9 mouse cellular contexts compared by ENCODE assay signal in genomic region chr4:148287476-148288054, GRCm38 (mm10). TPM values are rescaled to one million over a fixed set of nuclear protein-coding genes. Genes with fewer than 3 reads are reported as not detected.
DNase-seq lines count a peak whose midpoint lies in the region; ATAC-seq and TF ChIP-seq lines count a peak whose summit lies in the region.
"Had no signal": no experiment of that assay in that cellular context is flagged by ENCODE, and none has a peak within 500 bp of the region (broad histone marks: within the 10 kb centered on the region; RNA-seq: fewer than 3 reads in every experiment).

Disp3 (minus strand) TSS chr4:148287965.

- no peaks in the 10 kb centered on the region for H3K9me3 ChIP-seq in ES-E14 (ENCODE audit: control insufficient read depth, insufficient read depth, low read depth, low read length)
- no peaks in the 10 kb centered on the region for H3K9me3 ChIP-seq in hindbrain, embryonic 11.5 days (ENCODE audit: control insufficient read depth, low read length)
- no peaks in the 10 kb centered on the region for H3K9me3 ChIP-seq in limb, embryonic 14.5 days (ENCODE audit: control insufficient read depth, low read length)

- in situ Hi-C loops in ES-E14 (cut with MboI; ENCODE audit: low sequenced_read_pairs in 2 of 2, unreplicated experiment in 2 of 2) = no loop called here

- DNase-seq in gastrocnemius, adult 2 months = no peak
- DNase-seq in gastrocnemius, postnatal 10 days = no peak
- no peak for DNase-seq in ES-E14 (ENCODE audit: low read depth, low spot score)
- DNase-seq in hindbrain, embryonic 11.5 days (ENCODE audit: low spot score) = no peak
- no peak for DNase-seq in limb, embryonic 14.5 days (ENCODE audit: low spot score)
- DNase-seq in testis, postnatal 10 days (ENCODE audit: low spot score) = peak; percentile 45
- no peak for DNase-seq in yolk sac, embryonic 10.5 days (ENCODE audit: low spot score)
- DNase-seq in adrenal gland, adult (ENCODE audit: inconsistent age in 2 of 2, low spot score in 1 of 2) = no peak

- peaks cover 8% of the 10 kb centered on the region for H3K27me3 ChIP-seq in hindbrain, embryonic 11.5 days (ENCODE audit: control insufficient read depth, insufficient read depth, low read length)
- H3K27me3 ChIP-seq in limb, embryonic 14.5 days (ENCODE audit: control insufficient read depth, insufficient read depth, low read length) = peaks cover 27% of the 10 kb centered on the region

- peak within 1 kb of the TSS; percentile 68 for H3K9ac ChIP-seq in ES-E14 (ENCODE audit: insufficient read depth, low read depth, low read length, poor library complexity, severe bottlenecking)
- peak within 1 kb of the TSS; percentile 81 for H3K9ac ChIP-seq in hindbrain, embryonic 11.5 days (ENCODE audit: low read depth, low read length)
- no peak within 1 kb of the TSS for H3K9ac ChIP-seq in limb, embryonic 14.5 days (ENCODE audit: low read depth, low read length, severe bottlenecking)

- TF ChIP-seq POLR2A in limb, embryonic 14.5 days (IDR thresholded peaks at IDR 0.05; ENCODE audit: borderline replicate concordance, extremely low read depth, insufficient read depth, insufficient read length) = no peak

- intact Hi-C loops in gastrocnemius, adult 2 months (cut with DNase I) = no loop called here

- under 1% methylated on average over 47 of the region's 54 CpGs for WGBS in hindbrain, embryonic 11.5 days
- 2% methylated on average over 40 of the region's 54 CpGs for WGBS in limb, embryonic 14.5 days

- no peak for TF ChIP-seq CTCF in gastrocnemius, adult 2 months (IDR thresholded peaks at IDR 0.05)

- H3K4me2 ChIP-seq in hindbrain, embryonic 11.5 days (replicated peaks; ENCODE audit: low read depth, low read length) = peak within 1 kb of the TSS; percentile 71
- H3K4me2 ChIP-seq in limb, embryonic 14.5 days (replicated peaks; ENCODE audit: low read depth, low read length, severe bottlenecking) = peak within 1 kb of the TSS; percentile 56

- ATAC-seq in hindbrain, embryonic 11.5 days (ENCODE audit: low FRiP score) = peak; percentile 81
- peak; percentile 47; the same call in 1 of the 2 replicates for ATAC-seq in limb, embryonic 14.5 days (ENCODE audit: low FRiP score, low read depth)

- H3K36me3 ChIP-seq in ES-E14 (ENCODE audit: control insufficient read depth, insufficient read depth, low read length, poor library complexity, severe bottlenecking) = no peaks in the 10 kb centered on the region
- no peaks in the 10 kb centered on the region for H3K36me3 ChIP-seq in hindbrain, embryonic 11.5 days (ENCODE audit: control insufficient read depth, insufficient read depth, low read length)
- no peaks in the 10 kb centered on the region for H3K36me3 ChIP-seq in limb, embryonic 14.5 days (ENCODE audit: control insufficient read depth, insufficient read depth, low read length)

- no peak within 1 kb of the TSS for H3K27ac ChIP-seq in gastrocnemius, adult 2 months
- no peak within 1 kb of the TSS for H3K27ac ChIP-seq in ES-E14 (ENCODE audit: insufficient read depth, low read depth, low read length, poor library complexity, severe bottlenecking)
- H3K27ac ChIP-seq in hindbrain, embryonic 11.5 days (ENCODE audit: low read depth, low read length) = peak within 1 kb of the TSS; percentile 67
- no peak within 1 kb of the TSS for H3K27ac ChIP-seq in limb, embryonic 14.5 days (replicated peaks; ENCODE audit: low read depth, low read length)

- H3K4me1 ChIP-seq in ES-E14 (ENCODE audit: control insufficient read depth in 2 of 2, insufficient read depth in 2 of 2, low read length in 2 of 2, poor library complexity in 1 of 2) = no peaks in the 10 kb centered on the region
- H3K4me1 ChIP-seq in hindbrain, embryonic 11.5 days (replicated peaks; ENCODE audit: control insufficient read depth, insufficient read depth, low read length) = peaks cover 4% of the 10 kb centered on the region; the same call in 1 of the 2 replicates
- peaks cover 3% of the 10 kb centered on the region; the same call in 1 of the 2 replicates for H3K4me1 ChIP-seq in limb, embryonic 14.5 days (ENCODE audit: control insufficient read depth, insufficient read depth, low read length)

- peak within 1 kb of the TSS; percentile 60 for H3K4me3 ChIP-seq in gastrocnemius, adult 2 months
- peak within 1 kb of the TSS; percentile 65 to 71 for H3K4me3 ChIP-seq in ES-E14 (ENCODE audit: insufficient read depth in 1 of 2, low read depth in 1 of 2, low read length in 2 of 2, poor library complexity in 1 of 2, severe bottlenecking in 1 of 2)
- H3K4me3 ChIP-seq in hindbrain, embryonic 11.5 days (ENCODE audit: low read depth, low read length) = peak within 1 kb of the TSS; percentile 67
- peak within 1 kb of the TSS; percentile 34 for H3K4me3 ChIP-seq in limb, embryonic 14.5 days (replicated peaks; ENCODE audit: low read length)

TF ChIP-seq in ES-E14, 5 proteins besides CTCF, POLR2A, EP300 and RAD21:
- no peak for TF ChIP-seq ZNF384 (IDR thresholded peaks at IDR 0.05; ENCODE audit: low read depth, low read length)
- TF ChIP-seq MAFK (IDR thresholded peaks at IDR 0.05; ENCODE audit: insufficient read depth, low read depth, low read length) = no peak
- no peak for TF ChIP-seq HCFC1 (IDR thresholded peaks at IDR 0.05; ENCODE audit: borderline replicate concordance, insufficient read depth, low read length)
- TF ChIP-seq ZC3H11A (IDR thresholded peaks at IDR 0.05; ENCODE audit: borderline replicate concordance, low read depth, low read length) = no peak
- no peak for TF ChIP-seq CHD2 (IDR thresholded peaks at IDR 0.05; ENCODE audit: low read depth, low read length)
TF ChIP-seq in ES-E14: peak in this region for 0.

RNA-seq across cellular contexts. Expression of gene Disp3, which starts in this region (rescaled TPM):
- not detected for total RNA-seq in gastrocnemius, adult 2 months (2021)
- under 1 TPM; 0.07 to 0.29 TPM for total RNA-seq in gastrocnemius, postnatal 10 days (2021)
- total RNA-seq in ES-E14 (2012; rRNA removed) = 1.6 and 2.2 TPM in 2 replicates
- 6.4 and 7.0 TPM in 2 replicates for polyA plus RNA-seq in hindbrain, embryonic 11.5 days (2014; fragmentation: Nextera tagmentation; extraction: Ambion mirVana)
- 0.47 and 1.4 TPM in 2 replicates for polyA plus RNA-seq in limb, embryonic 14.5 days (2012; rRNA removed)
- polyA plus RNA-seq in limb, embryonic 14.5 days (2014; fragmentation: Nextera tagmentation; extraction: Ambion mirVana) = 0.34 and 0.35 TPM in 2 replicates
- total RNA-seq: CH12.LX had no signal
